Mouse (Mus musculus): Measurements from ENCODE around the gene Srebf2.

DNA sequence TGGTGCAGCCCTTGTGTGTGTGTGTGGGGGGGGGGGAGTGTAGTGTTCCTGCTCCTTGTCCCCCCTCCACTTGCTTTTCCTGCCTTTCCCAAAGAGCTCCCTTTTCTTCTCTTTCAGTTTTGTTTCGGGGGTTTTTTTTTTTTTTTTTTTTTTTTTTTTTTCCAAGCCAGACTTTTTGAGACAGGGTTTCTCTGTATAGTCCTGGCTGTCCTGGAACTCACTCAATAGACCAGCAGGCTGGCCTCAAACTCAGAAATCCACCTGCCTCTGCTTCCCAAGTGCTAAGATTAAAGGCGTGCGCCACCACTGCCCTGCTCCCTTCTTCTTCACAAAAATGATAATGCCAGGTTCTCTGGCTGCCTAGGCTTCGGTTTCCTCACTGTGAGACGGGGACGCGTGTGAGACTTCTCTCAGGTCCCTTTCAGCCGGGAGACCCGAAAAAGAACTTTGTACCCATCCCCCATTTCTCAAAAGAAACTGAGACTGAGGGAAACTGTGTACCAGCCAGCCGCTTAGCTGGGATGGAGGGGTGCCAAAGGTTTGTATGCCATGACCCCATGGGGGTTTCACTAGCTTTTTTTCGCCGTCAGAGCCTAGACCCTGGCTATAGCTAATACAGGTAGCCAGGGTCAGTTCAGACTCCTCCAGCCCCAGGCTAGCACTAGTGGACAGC, 73.2 kb downstream of the Srebf2 start:
- TF ChIP-seq POLR2A (IDR thresholded peaks at IDR 0.05; ENCODE audit: borderline replicate concordance, low read depth, low read length) = no peak
- TF ChIP-seq CTCF (IDR thresholded peaks at IDR 0.05; ENCODE audit: low read depth, low read length) = no peak

Measured in bone marrow macrophage, adult 2 months (primary cell).